Mouse (Mus musculus) small intestine, adult 2 months (tissue): ENCODE data around the gene Gm20388.

Experiments used
- CTCF ChIP-seq: fragments of 200-500 bp; IDR thresholded peaks from 2 replicates; pipeline ENCODE4 v1.5.1; 2012; ENCODE audit warnings: low read depth, mild to moderate bottlenecking, control low read depth, inconsistent platforms, low read length, moderate library complexity, mixed read lengths; ENCODE audit not compliant: insufficient replicate concordance, insufficient read length; ENCODE audit errors: extremely low read depth
- POLR2A ChIP-seq: fragments of 200-500 bp; IDR thresholded peaks from 2 replicates; pipeline ENCODE4 v1.6.1; 2012; ENCODE audit warnings: low read depth, mild to moderate bottlenecking, control low read depth, inconsistent platforms, low read length, moderate library complexity

GRCm38 (mm10) chr8:123729055-123729785 lies 3818.6 kb downstream of the Gm20388 start:
- TF ChIP-seq POLR2A (no peak), CTCF (no peak)
